Mouse (Mus musculus) liver, embryonic 14.5 days (tissue): ENCODE results near the gene Ifit3b. TPM values are rescaled to one million over a fixed set of nuclear protein-coding genes. Genes with fewer than 3 reads are reported as not detected.

Source experiments
- ATAC-seq: fragments of 200-750 bp; cut with Nextera tagmentation; 2 replicates; pipeline ENCODE4 v1.8.0; 2017; ENCODE audit warnings: moderate number of reproducible peaks, mild to moderate bottlenecking, moderate library complexity; ENCODE audit not compliant: insufficient read depth
- DNase-seq, 3 experiments: peaks; one replicate each; pipeline ENCODE4 v3.0.0-alpha.2; 2012 to 2013; ENCODE audit warnings: low read depth in 3 of 3, low spot score in 3 of 3
- H3K27ac ChIP-seq: fragments of 300-500 bp; sonication (generic); 2 replicates; pipeline ENCODE4 v1.5.1; 2014; ENCODE audit warnings: moderate library complexity, mild to moderate bottlenecking, control low read depth, inconsistent platforms
- H3K27me3 ChIP-seq: fragments of 300-500 bp; sonication (generic); 2 replicates; pipeline ENCODE4 v1.6.1; 2014; ENCODE audit warnings: mild to moderate bottlenecking, low read length, moderate library complexity; ENCODE audit not compliant: control insufficient read depth, insufficient read depth
- H3K36me3 ChIP-seq: fragments of 300-500 bp; sonication (generic); replicated peaks from 2 replicates; pipeline ENCODE4 v1.6.1; 2014; ENCODE audit warnings: low read depth; ENCODE audit not compliant: control insufficient read depth, insufficient read depth
- H3K4me1 ChIP-seq, 2 experiments: fragments of 200-500 bp in 1 of 2; fragments of 300-500 bp in 1 of 2; sonication (generic) in 1 of 2; replicated peaks; 2 replicates each; pipeline ENCODE4 v1.6.1; 2012 to 2014; ENCODE audit warnings: antibody characterized with exemption in 1 of 2, inconsistent platforms in 1 of 2, low read length in 1 of 2; ENCODE audit not compliant: control insufficient read depth in 2 of 2, insufficient read depth in 2 of 2
- H3K4me2 ChIP-seq: fragments of 300-500 bp; sonication (generic); 2 replicates; pipeline ENCODE4 v1.6.1; 2014; ENCODE audit warnings: low read depth, mild to moderate bottlenecking, control low read depth, moderate library complexity
- H3K4me3 ChIP-seq, 2 experiments: fragments of 200-500 bp in 1 of 2; fragments of 300-500 bp in 1 of 2; sonication (generic) in 1 of 2; 2 replicates each; pipeline ENCODE4 v1.5.1; 2012 to 2014; ENCODE audit warnings: low read depth in 2 of 2, low read length in 2 of 2, mild to moderate bottlenecking in 2 of 2, control low read depth in 1 of 2, inconsistent platforms in 1 of 2, moderate library complexity in 1 of 2; ENCODE audit not compliant: insufficient read depth in 1 of 2
- H3K9ac ChIP-seq: fragments of 300-500 bp; sonication (generic); replicated peaks from 2 replicates; pipeline ENCODE4 v1.6.1; 2014; ENCODE audit warnings: mild to moderate bottlenecking, control low read depth, moderate library complexity
- H3K9me3 ChIP-seq: fragments of 300-500 bp; sonication (generic); 2 replicates; pipeline ENCODE4 v1.6.1; 2016; ENCODE audit warnings: low read length, mixed read lengths; ENCODE audit not compliant: control insufficient read depth
- CTCF ChIP-seq: IDR thresholded peaks from 2 replicates; pipeline ENCODE4 v1.5.1; 2016; ENCODE audit warnings: antibody characterized with exemption, low read depth, control low read depth
- EP300 ChIP-seq: IDR thresholded peaks from 2 replicates; pipeline ENCODE4 v1.6.1; 2016; ENCODE audit warnings: antibody characterized with exemption, low read depth
- WGBS: fragments of 180-500 bp; shearing (Covaris S2); extraction: QIAGEN DNeasy Blood & Tissue Kit; methylation state at CpG from one replicate; pipeline ENCODE4 v1.1.7; 2014; ENCODE audit not compliant: insufficient replicate concordance; 5-methylcytosine and 5-hydroxymethylcytosine counted together
- polyA plus RNA-seq, 2 experiments: library from polyadenylated mRNA; depleted of rRNA in 1 of 2; stranded (reverse) in 1 of 2; unstranded in 1 of 2; fragments of >200 nt; fragmentation: Nextera tagmentation in 1 of 2; extraction: Ambion mirVana in 1 of 2; gene quantifications; 2 replicates each; pipeline versions ENCODE4 v1.2.1 to v1.2.3; 2012 to 2014

Ifit3b gene
- polyA plus RNA-seq, 2 experiments: 0.21 to 0.24 TPM

- 61% methylated on average over 3 of the region's 3 CpGs for WGBS
- TF ChIP-seq EP300 (no peak), CTCF (no peak)
- no peaks in the 10 kb centered on the region for H3K9me3 ChIP-seq
- H3K4me1 ChIP-seq: peaks cover 7 to 12% of the 10 kb centered on the region in 2 experiments
- ATAC-seq: no peak
- H3K4me3 ChIP-seq: no peak overlapping the region
- H3K9ac ChIP-seq: no peak overlapping the region
- H3K27ac ChIP-seq: no peak overlapping the region
- no peak overlapping the region for H3K4me2 ChIP-seq
- DNase-seq: no peak
- no peaks in the 10 kb centered on the region for H3K27me3 ChIP-seq
- no peaks in the 10 kb centered on the region for H3K36me3 ChIP-seq
Measured at GRCm38 (mm10) chr19:34650276-34650675, 42.5 kb downstream of the Ifit3b start.

DNA sequence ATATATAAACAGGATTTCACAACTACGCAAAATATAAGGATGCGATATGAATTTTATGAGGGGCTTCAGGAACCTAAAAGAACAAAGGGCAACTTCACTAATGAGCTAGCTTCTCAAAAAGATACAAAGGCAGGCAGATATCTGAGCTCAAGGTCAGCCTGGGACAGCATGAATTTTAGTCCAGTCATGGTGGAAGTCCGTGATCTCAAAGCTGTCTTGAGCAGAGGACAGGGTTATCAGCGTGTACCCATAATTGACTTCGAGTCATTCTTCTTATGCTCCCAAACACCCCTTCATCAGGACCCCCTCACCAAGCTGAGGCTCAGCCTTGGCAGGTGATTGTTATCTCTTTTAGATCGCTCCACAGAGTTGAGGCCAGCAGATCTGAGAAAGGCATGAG is 43.2 kb downstream of the Ifit3b start:
- Histone ChIP-seq H3K4me3 (no peak overlapping the region), H3K9me3 (no peaks in the 10 kb centered on the region), H3K27ac (no peak overlapping the region), H3K4me1 (peaks cover 14 to 20% of the 10 kb centered on the region in 2 experiments), H3K9ac (no peak overlapping the region), H3K27me3 (no peaks in the 10 kb centered on the region), H3K4me2 (no peak overlapping the region), H3K36me3 (no peaks in the 10 kb centered on the region)
- 46% methylated on average over 6 of the region's 6 CpGs for WGBS
- DNase-seq: no peak
- TF ChIP-seq EP300: no peak
- no peak for TF ChIP-seq CTCF
- no peak; the same call in 1 of the 2 replicates for ATAC-seq

- Histone ChIP-seq H3K36me3 (no peaks in the 10 kb centered on the region), H3K4me2 (no peak overlapping the region; the same call in 1 of the 2 replicates), H3K9me3 (no peaks in the 10 kb centered on the region), H3K4me1 (peaks cover 31 to 39% of the 10 kb centered on the region in 2 experiments), H3K27ac (peak overlapping the region; percentile 97), H3K9ac (no peak overlapping the region), H3K4me3 (no peak overlapping the region), H3K27me3 (no peaks in the 10 kb centered on the region)
- DNase-seq (no peak), ATAC-seq (no peak)
- TF ChIP-seq CTCF (no peak), EP300 (no peak)
- 81% methylated on average over 10 of the region's 10 CpGs for WGBS
Measured at GRCm38 (mm10) chr19:34655227-34655805, 47.5 kb downstream of the Ifit3b start.

GRCm38 (mm10) chr19:34656511-34657298 is 48.9 kb downstream of the Ifit3b start:
- Histone ChIP-seq H3K9me3 (no peaks in the 10 kb centered on the region), H3K4me1 (peaks cover 31 to 36% of the 10 kb centered on the region in 2 experiments), H3K36me3 (no peaks in the 10 kb centered on the region), H3K27me3 (no peaks in the 10 kb centered on the region), H3K27ac (peak overlapping the region; percentile 97), H3K4me3 (peak overlapping the region in 1 of 2 experiments; percentile 25; a peak in 3 of 4 replicates), H3K4me2 (peak overlapping the region; percentile 58), H3K9ac (peak overlapping the region; percentile 60)
- 3% methylated on average over 2 of the region's 2 CpGs for WGBS
- TF ChIP-seq EP300: peak; percentile 98
- peak; percentile 59 for TF ChIP-seq CTCF
- DNase-seq: peak; percentile 80 to 85 (median 82)
- peak; percentile 99 for ATAC-seq

- peak overlapping the region; percentile 39 for H3K9ac ChIP-seq
- peak; percentile 86 for ATAC-seq
- DNase-seq: peak; percentile 58 to 66 (median 63)
- H3K27me3 ChIP-seq: no peaks in the 10 kb centered on the region
- peak overlapping the region; percentile 32 to 59 for H3K4me3 ChIP-seq
- peaks cover 17 to 22% of the 10 kb centered on the region in 2 experiments for H3K4me1 ChIP-seq
- WGBS: 16% methylated on average over 13 of the region's 13 CpGs
- H3K36me3 ChIP-seq: no peaks in the 10 kb centered on the region
- TF ChIP-seq EP300: no peak
- TF ChIP-seq CTCF: peak; percentile 84
- H3K27ac ChIP-seq: no peak overlapping the region
- H3K4me2 ChIP-seq: peak overlapping the region; percentile 64
- H3K9me3 ChIP-seq: no peaks in the 10 kb centered on the region
Measured at GRCm38 (mm10) chr19:34662067-34662507, 54.3 kb downstream of the Ifit3b start.
